Mouse (Mus musculus) G1E (cell line): ENCODE data around the gene Heatr5b. TPM values are rescaled to one million over a fixed set of nuclear protein-coding genes. Genes with fewer than 3 reads are reported as not detected.

Experiments
- ATAC-seq: 2 replicates; pipeline ENCODE4 v1.8.0; 2016; ENCODE audit warnings: mild to moderate bottlenecking; ENCODE audit not compliant: insufficient number of reproducible peaks, poor library complexity, low FRiP score, severe bottlenecking; ENCODE audit errors: extremely low read depth
- DNase-seq: peaks from one replicate; pipeline ENCODE4 v3.0.0; 2012; ENCODE audit warnings: low spot score
- H3K27me3 ChIP-seq: 2 replicates; pipeline ENCODE4 v1.6.1; 2012; ENCODE audit warnings: mild to moderate bottlenecking, low read length, inconsistent platforms; ENCODE audit not compliant: insufficient read depth
- H3K36me3 ChIP-seq: replicated peaks from 2 replicates; pipeline ENCODE3; 2012; ENCODE audit warnings: mild to moderate bottlenecking, inconsistent platforms
- H3K4me1 ChIP-seq: 2 replicates; pipeline ENCODE4 v1.6.1; 2012; ENCODE audit warnings: low read depth, low read length, inconsistent platforms, mixed read lengths; ENCODE audit not compliant: insufficient read depth
- H3K4me3 ChIP-seq: 2 replicates; pipeline ENCODE4 v1.5.1; 2012; ENCODE audit warnings: low read depth, mild to moderate bottlenecking, inconsistent platforms, low read length, moderate library complexity, mixed read lengths
- H3K9me3 ChIP-seq: replicated peaks from 2 replicates; pipeline ENCODE4 v1.6.1; 2012; ENCODE audit warnings: inconsistent platforms
- CTCF ChIP-seq: IDR thresholded peaks from 2 replicates; pipeline ENCODE4 v1.5.1; 2012; ENCODE audit warnings: low read depth, low read length, inconsistent platforms, mixed read lengths
- GATA1 ChIP-seq: IDR thresholded peaks from 2 replicates; pipeline ENCODE4 v1.6.1; 2012; ENCODE audit warnings: borderline replicate concordance, low read length, inconsistent platforms, mixed read lengths
- GATA2 ChIP-seq: IDR thresholded peaks from 2 replicates; pipeline ENCODE4 v1.6.1; 2012; ENCODE audit warnings: low read depth, low read length, inconsistent platforms, borderline replicate concordance
- POLR2AphosphoS5 ChIP-seq: IDR thresholded peaks from 2 replicates; pipeline ENCODE4 v1.6.1; 2012; ENCODE audit warnings: low read depth, low read length, inconsistent platforms; ENCODE audit not compliant: insufficient replicate concordance
- TAL1 ChIP-seq: conservative IDR thresholded peaks from 2 replicates; pipeline ENCODE4 v1.6.1; 2012; ENCODE audit warnings: low read depth, low read length, inconsistent platforms, mixed read lengths
- polyA plus RNA-seq: library from polyadenylated mRNA; stranded (reverse); fragments of >175 nt; gene quantifications from 2 replicates; pipeline ENCODE4 v1.2.3, GENCODE M21; 2012
- total RNA-seq, 2 experiments: library from RNA; stranded (forward) in 1 of 2; stranded (reverse) in 1 of 2; fragments of 200-1000 nt in 1 of 2; fragments of >200 nt in 1 of 2; fragmentation: Nextera tagmentation in 1 of 2; gene quantifications; 2 replicates each; pipeline ENCODE4 v1.2.3; 2014 to 2017

The Heatr5b gene
- total and polyA plus RNA-seq, 3 experiments: 2.9 to 36.9 (median 25.1) TPM

- no peak for DNase-seq
- H3K36me3 ChIP-seq: peaks cover 20% of the 10 kb centered on the region
- no peak for ATAC-seq
- peaks cover 23% of the 10 kb centered on the region for H3K4me1 ChIP-seq
- no peaks in the 10 kb centered on the region for H3K9me3 ChIP-seq
- no peak overlapping the region for H3K4me3 ChIP-seq
- TF ChIP-seq GATA2 (no peak), CTCF (no peak), POLR2AphosphoS5 (no peak), TAL1 (no peak), GATA1 (no peak)
- H3K27me3 ChIP-seq: no peaks in the 10 kb centered on the region
Observed at GRCm38 (mm10) chr17:78734806-78735205, 100.4 kb downstream of the Heatr5b start.

DNA sequence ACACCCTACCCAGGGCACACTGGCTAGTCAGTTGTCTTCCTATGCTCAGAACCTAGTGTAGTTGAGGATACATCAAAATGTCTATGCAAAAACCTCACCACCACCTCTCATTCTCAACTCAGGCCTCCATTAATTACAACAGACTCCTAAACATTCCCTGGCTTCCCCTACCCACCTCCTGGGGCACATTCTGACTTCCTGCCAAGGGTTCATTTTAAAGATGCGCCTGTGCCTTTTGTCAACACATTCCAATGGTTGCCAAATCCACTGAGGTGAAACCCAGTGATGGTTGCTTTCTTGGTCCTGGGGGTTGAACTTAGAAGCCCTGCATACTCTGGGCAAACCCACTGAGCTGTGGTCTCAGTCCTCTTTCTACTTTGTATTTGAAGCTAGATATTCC lies 103.1 kb downstream of the Heatr5b start:
- Histone ChIP-seq H3K36me3 (peaks cover 29% of the 10 kb centered on the region), H3K4me1 (peaks cover 17% of the 10 kb centered on the region), H3K27me3 (no peaks in the 10 kb centered on the region), H3K4me3 (no peak overlapping the region), H3K9me3 (no peaks in the 10 kb centered on the region)
- TF ChIP-seq GATA2 (no peak), CTCF (no peak), POLR2AphosphoS5 (no peak), TAL1 (no peak), GATA1 (no peak)
- DNase-seq (no peak), ATAC-seq (no peak)

- peaks cover 4% of the 10 kb centered on the region for H3K4me1 ChIP-seq
- TF ChIP-seq POLR2AphosphoS5 (no peak), CTCF (no peak), GATA2 (no peak), GATA1 (no peak), TAL1 (no peak)
- ATAC-seq (no peak), DNase-seq (no peak)
- no peaks in the 10 kb centered on the region for H3K9me3 ChIP-seq
- H3K36me3 ChIP-seq: peaks cover 19% of the 10 kb centered on the region
- no peak overlapping the region for H3K4me3 ChIP-seq
- H3K27me3 ChIP-seq: no peaks in the 10 kb centered on the region
Observed at GRCm38 (mm10) chr17:78726746-78727449, 108.3 kb downstream of the Heatr5b start.

- peaks cover 4% of the 10 kb centered on the region for H3K4me1 ChIP-seq
- H3K4me3 ChIP-seq: no peak overlapping the region
- peak; percentile 99 for ATAC-seq
- no peaks in the 10 kb centered on the region for H3K27me3 ChIP-seq
- no peaks in the 10 kb centered on the region for H3K9me3 ChIP-seq
- TF ChIP-seq GATA2 (no peak), TAL1 (no peak), GATA1 (no peak), POLR2AphosphoS5 (no peak), CTCF (no peak)
- peaks cover 14% of the 10 kb centered on the region for H3K36me3 ChIP-seq
- DNase-seq: no peak
Observed at GRCm38 (mm10) chr17:78724461-78725055, 110.6 kb downstream of the Heatr5b start.

GRCm38 (mm10) chr17:78721690-78722089 lies 113.5 kb downstream of the Heatr5b start:
- Histone ChIP-seq H3K36me3 (peaks cover 16% of the 10 kb centered on the region), H3K27me3 (no peaks in the 10 kb centered on the region), H3K4me3 (no peak overlapping the region), H3K4me1 (peaks cover 4% of the 10 kb centered on the region), H3K9me3 (no peaks in the 10 kb centered on the region)
- TF ChIP-seq GATA2 (no peak), GATA1 (no peak), TAL1 (no peak), POLR2AphosphoS5 (no peak), CTCF (no peak)
- ATAC-seq (no peak), DNase-seq (no peak)

DNA sequence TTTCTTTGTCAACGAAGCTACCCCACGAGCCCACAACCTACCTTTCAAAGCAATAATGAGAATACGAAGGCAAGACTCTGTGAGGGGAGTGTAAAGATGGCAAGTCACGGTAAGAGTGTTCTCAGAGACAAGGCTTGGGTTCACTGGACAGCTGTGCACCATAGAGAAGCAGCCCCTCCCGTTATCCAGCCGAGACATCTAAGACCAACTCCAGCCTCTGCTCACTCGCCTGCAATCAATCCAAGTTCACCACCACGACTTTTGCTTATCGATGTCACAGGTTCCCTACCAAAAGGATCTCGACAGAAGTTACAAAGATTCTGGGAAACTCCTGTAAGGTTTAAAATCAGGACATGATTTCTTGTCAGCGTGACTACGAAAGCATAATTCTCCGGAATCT lies 116.1 kb downstream of the Heatr5b start:
- H3K27me3 ChIP-seq: no peaks in the 10 kb centered on the region
- no peak overlapping the region for H3K4me3 ChIP-seq
- H3K4me1 ChIP-seq: no peaks in the 10 kb centered on the region; the same call in 1 of the 2 replicates
- no peak for TF ChIP-seq TAL1
- no peak for TF ChIP-seq GATA2
- TF ChIP-seq GATA1: no peak
- no peak for TF ChIP-seq POLR2AphosphoS5
- TF ChIP-seq CTCF: no peak
- peaks cover 15% of the 10 kb centered on the region for H3K36me3 ChIP-seq
- ATAC-seq: no peak
- no peak for DNase-seq
- no peaks in the 10 kb centered on the region for H3K9me3 ChIP-seq
